Mouse (Mus musculus) hindbrain, embryonic 15.5 days (tissue): ENCODE data around the gene Tbc1d24. TPM values are rescaled to one million over a fixed set of nuclear protein-coding genes. Genes with fewer than 3 reads are reported as not detected.

ENCODE experiments used
- ATAC-seq: fragments of 200-750 bp; cut with Nextera tagmentation; 2 replicates; pipeline ENCODE4 v1.8.0; 2017; ENCODE audit warnings: low read depth, moderate number of reproducible peaks, moderate TSS enrichment; ENCODE audit not compliant: low FRiP score
- H3K27ac ChIP-seq: fragments of 300-500 bp; sonication (generic); replicated peaks from 2 replicates; pipeline ENCODE4 v1.5.1; 2015; ENCODE audit warnings: mild to moderate bottlenecking, inconsistent platforms
- H3K27me3 ChIP-seq: fragments of 300-500 bp; sonication (generic); 2 replicates; pipeline ENCODE4 v1.6.1; 2015; ENCODE audit warnings: control low read depth, inconsistent platforms
- H3K36me3 ChIP-seq: fragments of 300-500 bp; sonication (generic); 2 replicates; pipeline ENCODE4 v1.6.1; 2015; ENCODE audit warnings: control low read depth, inconsistent platforms
- H3K4me1 ChIP-seq: fragments of 300-500 bp; sonication (generic); replicated peaks from 2 replicates; pipeline ENCODE4 v1.6.1; 2015; ENCODE audit warnings: control low read depth, inconsistent platforms
- H3K4me2 ChIP-seq: fragments of 300-500 bp; sonication (generic); 2 replicates; pipeline ENCODE4 v1.6.1; 2015; ENCODE audit warnings: moderate library complexity, mild to moderate bottlenecking, inconsistent platforms
- H3K4me3 ChIP-seq: fragments of 300-500 bp; sonication (generic); 2 replicates; pipeline ENCODE4 v1.5.1; 2015; ENCODE audit warnings: mild to moderate bottlenecking, inconsistent platforms
- H3K9ac ChIP-seq: fragments of 300-500 bp; sonication (generic); 2 replicates; pipeline ENCODE4 v1.6.1; 2015; ENCODE audit warnings: inconsistent platforms
- H3K9me3 ChIP-seq: fragments of 300-500 bp; sonication (generic); 2 replicates; pipeline ENCODE4 v1.6.1; 2016; ENCODE audit warnings: control low read depth, inconsistent platforms
- WGBS: fragments of 180-500 bp; shearing (Covaris S2); methylation state at CpG from one replicate; pipeline ENCODE4 v1.1.7; 2015; 5-methylcytosine and 5-hydroxymethylcytosine counted together
- polyA plus RNA-seq: library from polyadenylated mRNA; unstranded; fragments of >200 nt; fragmentation: Nextera tagmentation; extraction: Ambion mirVana; gene quantifications from 2 replicates; pipeline ENCODE4 v1.2.1, GENCODE M21; 2015

Tbc1d24 gene
- polyA plus RNA-seq, 1 experiment from 2014 or later: 26.9 TPM

- H3K27ac ChIP-seq: no peak overlapping the region
- H3K36me3 ChIP-seq: peaks cover 17% of the 10 kb centered on the region
- ATAC-seq: no peak
- no peak overlapping the region for H3K9ac ChIP-seq
- 92% methylated on average over 10 of the region's 10 CpGs for WGBS
- no peaks in the 10 kb centered on the region for H3K9me3 ChIP-seq
- no peaks in the 10 kb centered on the region for H3K27me3 ChIP-seq
- H3K4me3 ChIP-seq: no peak overlapping the region
- peaks cover 11% of the 10 kb centered on the region for H3K4me1 ChIP-seq
- H3K4me2 ChIP-seq: no peak overlapping the region
Measured at GRCm38 (mm10) chr17:24224741-24225140, 19.4 kb upstream of the Tbc1d24 start.

GRCm38 (mm10) chr17:24223513-24223912, 18.2 kb upstream of the Tbc1d24 start:
- peaks cover 16% of the 10 kb centered on the region for H3K4me1 ChIP-seq
- no peaks in the 10 kb centered on the region for H3K27me3 ChIP-seq
- peaks cover 14% of the 10 kb centered on the region for H3K36me3 ChIP-seq
- H3K4me3 ChIP-seq: no peak overlapping the region
- H3K9ac ChIP-seq: no peak overlapping the region
- H3K4me2 ChIP-seq: no peak overlapping the region
- no peak for ATAC-seq
- H3K27ac ChIP-seq: no peak overlapping the region
- WGBS: 88% methylated on average over 5 of the region's 5 CpGs
- H3K9me3 ChIP-seq: no peaks in the 10 kb centered on the region

GRCm38 (mm10) chr17:24222653-24223052, 17.3 kb upstream of the Tbc1d24 start:
- Histone ChIP-seq H3K9me3 (no peaks in the 10 kb centered on the region), H3K4me1 (peaks cover 16% of the 10 kb centered on the region), H3K4me2 (no peak overlapping the region), H3K36me3 (peaks cover 14% of the 10 kb centered on the region), H3K9ac (no peak overlapping the region), H3K27me3 (no peaks in the 10 kb centered on the region), H3K4me3 (no peak overlapping the region), H3K27ac (no peak overlapping the region)
- ATAC-seq: no peak
- WGBS: 82% methylated on average over 6 of the region's 6 CpGs

GRCm38 (mm10) chr17:24220435-24221411, 15.4 kb upstream of the Tbc1d24 start, which contains the start of gene Tedc2:
Gene Tedc2 (minus strand): TSS chr17:24220851.
- Histone ChIP-seq H3K4me2 (peak within 1 kb of the TSS; percentile 90), H3K9me3 (no peaks in the 10 kb centered on the region), H3K4me3 (peak within 1 kb of the TSS; percentile 81), H3K27me3 (no peaks in the 10 kb centered on the region), H3K4me1 (peaks cover 16% of the 10 kb centered on the region), H3K36me3 (peaks cover 12% of the 10 kb centered on the region), H3K9ac (peak within 1 kb of the TSS; percentile 71), H3K27ac (peak within 1 kb of the TSS; percentile 74)
- ATAC-seq: peak; percentile 94
- 5% methylated on average over 41 of the region's 41 CpGs for WGBS

GRCm38 (mm10) chr17:24216836-24217235, 11.5 kb upstream of the Tbc1d24 start:
- no peak overlapping the region for H3K27ac ChIP-seq
- H3K36me3 ChIP-seq: peaks cover 18% of the 10 kb centered on the region
- peaks cover 21% of the 10 kb centered on the region for H3K4me1 ChIP-seq
- H3K4me3 ChIP-seq: no peak overlapping the region
- H3K9ac ChIP-seq: no peak overlapping the region
- no peaks in the 10 kb centered on the region for H3K9me3 ChIP-seq
- no peak for ATAC-seq
- no peaks in the 10 kb centered on the region for H3K27me3 ChIP-seq
- 55% methylated on average over 4 of the region's 4 CpGs for WGBS
- H3K4me2 ChIP-seq: no peak overlapping the region

GRCm38 (mm10) chr17:24213186-24213585, 7.8 kb upstream of the Tbc1d24 start:
- no peak overlapping the region for H3K4me3 ChIP-seq
- no peak overlapping the region for H3K9ac ChIP-seq
- no peak overlapping the region for H3K27ac ChIP-seq
- no peaks in the 10 kb centered on the region for H3K9me3 ChIP-seq
- WGBS: 82% methylated on average over 6 of the region's 6 CpGs
- H3K4me1 ChIP-seq: peaks cover 41% of the 10 kb centered on the region
- ATAC-seq: no peak
- no peaks in the 10 kb centered on the region for H3K27me3 ChIP-seq
- no peak overlapping the region for H3K4me2 ChIP-seq
- peaks cover 18% of the 10 kb centered on the region for H3K36me3 ChIP-seq

GRCm38 (mm10) chr17:24212441-24213018, 7.2 kb upstream of the Tbc1d24 start:
- peaks cover 47% of the 10 kb centered on the region for H3K4me1 ChIP-seq
- ATAC-seq: no peak; the same call in 1 of the 2 replicates
- H3K9me3 ChIP-seq: no peaks in the 10 kb centered on the region
- WGBS: 31% methylated on average over 5 of the region's 5 CpGs
- H3K9ac ChIP-seq: no peak overlapping the region
- peak overlapping the region; percentile 97 for H3K4me2 ChIP-seq
- H3K4me3 ChIP-seq: peak overlapping the region; percentile 56
- no peak overlapping the region for H3K27ac ChIP-seq
- H3K36me3 ChIP-seq: peaks cover 18% of the 10 kb centered on the region
- no peaks in the 10 kb centered on the region for H3K27me3 ChIP-seq

GRCm38 (mm10) chr17:24211631-24212440, 6.5 kb upstream of the Tbc1d24 start:
- no peaks in the 10 kb centered on the region for H3K27me3 ChIP-seq
- H3K4me1 ChIP-seq: peaks cover 54% of the 10 kb centered on the region
- peak overlapping the region; percentile 97 for H3K4me2 ChIP-seq
- H3K4me3 ChIP-seq: peak overlapping the region; percentile 56
- peaks cover 18% of the 10 kb centered on the region for H3K36me3 ChIP-seq
- ATAC-seq: peak; percentile 63
- peak overlapping the region; percentile 84 for H3K27ac ChIP-seq
- no peaks in the 10 kb centered on the region for H3K9me3 ChIP-seq
- H3K9ac ChIP-seq: peak overlapping the region; percentile 85
- under 1% methylated on average over 37 of the region's 37 CpGs for WGBS

GRCm38 (mm10) chr17:24210591-24210990, 5.2 kb upstream of the Tbc1d24 start:
- peaks cover 67% of the 10 kb centered on the region for H3K4me1 ChIP-seq
- H3K4me3 ChIP-seq: no peak overlapping the region
- no peak overlapping the region for H3K27ac ChIP-seq
- peaks cover 8% of the 10 kb centered on the region; the same call in 1 of the 2 replicates for H3K36me3 ChIP-seq
- no peak overlapping the region for H3K9ac ChIP-seq
- H3K27me3 ChIP-seq: no peaks in the 10 kb centered on the region
- ATAC-seq: no peak
- no peaks in the 10 kb centered on the region for H3K9me3 ChIP-seq
- 83% methylated on average over 3 of the region's 3 CpGs for WGBS
- peak overlapping the region; percentile 97 for H3K4me2 ChIP-seq

- Histone ChIP-seq H3K4me2 (peak overlapping the region; percentile 93), H3K27ac (peak overlapping the region; percentile 74; the same call in 1 of the 2 replicates), H3K27me3 (no peaks in the 10 kb centered on the region), H3K4me1 (peaks cover 69% of the 10 kb centered on the region), H3K9me3 (no peaks in the 10 kb centered on the region), H3K9ac (no peak overlapping the region), H3K36me3 (0 out of 2 replicates have a peak, but pooled peaks cover under 1% of the 10 kb centered on the region), H3K4me3 (no peak overlapping the region)
- 81% methylated on average over 3 of the region's 3 CpGs for WGBS
- ATAC-seq: no peak
Measured at GRCm38 (mm10) chr17:24209916-24210240, 4.5 kb upstream of the Tbc1d24 start.

GRCm38 (mm10) chr17:24209043-24209915, 3.9 kb upstream of the Tbc1d24 start, which contains the start of gene Ntn3:
Gene Ntn3 (minus strand): TSS chr17:24209531.
- Histone ChIP-seq H3K36me3 (no peaks in the 10 kb centered on the region), H3K9ac (peak within 1 kb of the TSS; percentile 73), H3K4me2 (peak within 1 kb of the TSS; percentile 93), H3K4me1 (peaks cover 75% of the 10 kb centered on the region), H3K9me3 (no peaks in the 10 kb centered on the region), H3K27ac (peak within 1 kb of the TSS; percentile 74), H3K27me3 (no peaks in the 10 kb centered on the region), H3K4me3 (peak within 1 kb of the TSS; percentile 47)
- ATAC-seq: peak; percentile 7; the same call in 1 of the 2 replicates
- 1% methylated on average over 35 of the region's 43 CpGs for WGBS
